Mouse (Mus musculus) G1E (cell line): ENCODE results near the gene Lefty1.
A peak's percentile ranks its signal among the peaks of the same experiment; 100 is the strongest.

ENCODE experiments used
- CTCF ChIP-seq: IDR thresholded peaks from 2 replicates; pipeline ENCODE4 v1.5.1; 2012; ENCODE audit warnings: low read depth, low read length, inconsistent platforms, mixed read lengths
- GATA1 ChIP-seq: IDR thresholded peaks from 2 replicates; pipeline ENCODE4 v1.6.1; 2012; ENCODE audit warnings: borderline replicate concordance, low read length, inconsistent platforms, mixed read lengths
- GATA2 ChIP-seq: IDR thresholded peaks from 2 replicates; pipeline ENCODE4 v1.6.1; 2012; ENCODE audit warnings: low read depth, low read length, inconsistent platforms, borderline replicate concordance
- POLR2AphosphoS5 ChIP-seq: IDR thresholded peaks from 2 replicates; pipeline ENCODE4 v1.6.1; 2012; ENCODE audit warnings: low read depth, low read length, inconsistent platforms; ENCODE audit not compliant: insufficient replicate concordance
- TAL1 ChIP-seq: conservative IDR thresholded peaks from 2 replicates; pipeline ENCODE4 v1.6.1; 2012; ENCODE audit warnings: low read depth, low read length, inconsistent platforms, mixed read lengths

DNA sequence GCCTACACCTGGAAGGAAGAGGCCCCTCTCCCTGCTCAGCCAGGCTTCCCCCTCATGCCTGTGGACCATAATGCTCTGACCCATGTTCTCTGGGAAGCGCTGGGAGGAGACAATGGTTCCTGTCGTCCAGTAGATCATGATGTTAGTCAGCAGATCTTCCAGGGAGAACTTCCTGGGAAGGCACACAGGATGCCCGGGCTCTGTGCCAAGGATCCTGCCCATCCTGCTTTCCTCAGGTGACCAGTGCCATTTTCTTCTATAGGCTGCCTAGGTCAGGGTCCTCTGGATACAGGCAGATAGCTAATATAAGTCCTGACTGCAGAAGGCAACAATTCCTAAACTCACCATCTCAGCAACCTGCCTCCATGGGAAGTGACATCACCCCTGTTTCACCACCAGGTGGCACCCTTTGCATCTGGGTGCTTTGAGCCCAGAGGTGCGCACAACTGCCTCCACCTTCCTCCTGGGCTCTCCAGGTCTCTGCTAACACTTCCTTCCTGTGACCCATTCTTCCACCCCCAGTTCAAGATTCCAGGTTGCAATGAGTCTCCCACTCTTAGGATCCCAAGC, 41.4 kb downstream of the Lefty1 start:
- TF ChIP-seq POLR2AphosphoS5 (no peak), CTCF (peak; percentile 76), GATA1 (no peak), GATA2 (no peak), TAL1 (no peak)
